Mouse (Mus musculus) lung, postnatal 10 days (tissue): ENCODE results near the gene Prr11.
A peak's percentile ranks its signal among the peaks of the same experiment; 100 is the strongest.
"Not testable (repeated sequence)": the region's sequence is repeated elsewhere in the genome, so short reads cannot be mapped to it uniquely, and the experiment has no call there.

Source experiments
- DNase-seq: peaks from one replicate; pipeline ENCODE4 v3.0.0; 2021

Gene Prr11

DNA sequence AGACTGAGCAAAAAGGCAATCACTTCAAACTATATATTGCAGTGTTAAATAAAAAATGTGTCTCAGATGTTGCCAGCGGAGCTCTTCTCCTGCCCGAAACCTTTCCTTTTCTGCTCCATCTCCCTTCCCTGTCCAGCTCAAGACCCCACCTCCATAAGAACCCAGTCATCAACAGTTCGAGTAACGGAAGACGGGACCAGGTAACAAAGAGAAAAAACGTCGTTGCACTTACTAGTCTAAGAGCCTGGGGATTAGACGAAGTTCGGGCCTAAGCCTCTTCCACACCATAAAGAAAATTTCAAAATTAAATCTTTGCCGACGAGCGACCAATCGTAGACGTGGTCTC lies at the start of gene Prr11:
Gene Prr11 (minus strand): TSS at position 300 of the 346 bp plus-strand sequence.
- no peak for DNase-seq

DNA sequence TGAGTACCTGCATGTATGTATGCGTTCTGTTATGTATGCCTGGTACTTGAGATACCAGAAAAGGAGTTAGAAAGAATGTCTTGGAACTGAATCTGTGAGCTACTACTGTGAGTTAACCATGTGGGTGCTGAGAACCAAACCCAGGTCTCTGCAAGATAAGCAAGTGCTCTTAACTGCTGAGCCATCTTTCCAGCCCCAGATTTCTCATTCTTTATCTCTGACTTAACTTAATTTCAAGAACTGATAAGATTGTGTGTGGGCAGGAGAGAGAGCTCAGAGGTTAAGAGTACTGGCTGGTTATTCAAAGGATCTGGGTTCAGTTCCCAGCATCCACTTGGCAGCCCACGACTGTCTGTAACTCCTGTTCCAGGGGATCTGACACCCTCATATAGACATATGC lies 49.5 kb upstream of the Prr11 start:
- DNase-seq: no peak

DNA sequence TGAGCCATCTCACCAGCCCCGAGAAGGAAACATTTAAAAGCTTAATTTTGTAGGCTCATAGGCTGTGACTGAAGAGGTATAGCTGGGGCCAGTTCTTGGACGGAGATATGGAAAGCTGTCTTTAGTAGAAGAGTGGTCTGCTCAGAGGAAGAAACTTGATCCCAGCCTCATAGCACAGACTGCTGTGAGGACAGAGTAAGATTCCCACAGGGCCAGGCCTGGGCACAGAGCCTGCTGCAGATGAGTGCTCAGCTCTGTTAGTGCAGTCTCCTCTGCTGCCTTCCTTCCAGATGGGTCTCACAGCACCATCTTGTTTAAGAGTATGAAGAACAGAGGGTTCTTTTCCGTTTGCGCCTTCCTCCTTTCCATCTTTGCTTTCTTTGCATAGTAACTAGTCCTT lies 27.7 kb upstream of the Prr11 start:
- no peak for DNase-seq

DNA sequence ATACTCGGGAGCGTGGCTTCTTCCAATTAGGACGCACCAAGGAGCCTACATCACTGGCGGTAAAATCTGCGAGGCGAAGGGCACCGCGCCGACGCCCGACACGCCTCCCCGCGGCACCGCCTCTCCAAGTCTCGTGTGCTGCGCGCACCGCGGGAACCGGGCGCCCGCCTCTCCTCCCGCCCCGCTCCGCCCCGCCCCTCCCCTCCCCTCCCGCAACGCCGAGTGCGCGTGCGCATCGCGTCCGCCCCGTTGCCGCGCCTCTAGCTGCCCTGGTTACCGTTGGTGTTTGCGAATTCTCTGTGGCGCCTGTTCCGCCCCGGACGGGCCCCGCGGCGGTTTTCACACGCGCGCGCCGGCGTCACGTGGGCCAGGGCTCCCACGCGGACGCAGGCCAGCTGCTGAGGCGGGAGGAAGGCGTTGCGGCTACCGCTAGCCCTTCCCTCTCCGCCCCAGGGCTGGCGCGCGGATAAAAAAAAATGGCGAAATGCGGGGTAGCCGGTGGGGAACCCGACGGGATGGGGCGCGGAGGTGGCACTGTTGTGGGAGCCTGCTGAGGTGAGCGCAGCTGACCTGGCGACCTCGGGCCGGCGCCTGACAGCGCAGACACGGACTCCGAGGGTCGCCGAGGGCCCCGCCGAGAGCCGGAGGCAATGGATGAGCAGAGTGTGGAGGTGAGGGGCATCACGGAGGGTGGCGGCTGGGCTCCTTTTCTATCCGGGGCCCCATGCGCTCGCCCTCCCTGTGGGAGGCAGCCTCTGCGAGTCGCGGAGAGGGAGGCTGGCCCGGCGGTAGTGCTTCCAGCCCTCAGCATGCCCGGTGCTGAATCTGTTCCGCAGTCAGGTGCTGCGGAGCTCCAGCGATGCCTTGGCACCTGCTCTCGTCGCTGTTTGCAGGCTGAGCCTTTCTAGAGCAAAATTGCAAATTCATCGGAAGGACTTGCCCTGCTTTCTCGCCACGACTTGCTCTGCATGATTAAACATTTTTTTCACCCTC lies 18.6 kb upstream of the Prr11 start, which contains the start of gene Trim37:
Gene Trim37 (plus strand): TSS at position 254 of the 993 bp plus-strand sequence.
- peak; percentile 89 for DNase-seq

DNA sequence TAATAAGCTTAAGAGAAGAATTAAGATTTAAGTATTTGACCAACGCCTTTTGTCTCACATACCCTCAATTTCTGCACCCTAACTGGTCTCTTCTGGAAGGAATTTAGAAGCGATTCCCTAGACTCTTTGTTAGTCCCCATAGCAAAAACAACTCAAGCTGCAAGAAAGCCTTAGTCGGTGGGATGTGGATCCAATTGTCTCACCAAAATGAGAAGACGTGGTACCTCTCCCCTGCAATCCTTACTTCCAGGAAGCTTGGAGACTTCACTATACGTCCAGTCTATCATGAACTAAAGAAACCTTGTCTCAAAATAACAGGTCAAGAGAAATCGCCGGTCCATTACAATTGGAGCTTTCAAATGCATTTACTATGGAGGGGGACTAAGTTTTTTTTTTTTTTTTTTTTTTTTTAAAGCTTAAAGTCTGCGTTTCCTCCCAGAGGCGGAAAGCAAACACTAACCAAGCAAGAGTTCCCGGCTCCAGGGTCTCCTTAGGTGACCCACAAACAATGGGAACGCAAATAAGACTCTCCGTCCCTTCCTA lies 17.8 kb upstream of the Prr11 start:
- DNase-seq: peak; percentile 2

DNA sequence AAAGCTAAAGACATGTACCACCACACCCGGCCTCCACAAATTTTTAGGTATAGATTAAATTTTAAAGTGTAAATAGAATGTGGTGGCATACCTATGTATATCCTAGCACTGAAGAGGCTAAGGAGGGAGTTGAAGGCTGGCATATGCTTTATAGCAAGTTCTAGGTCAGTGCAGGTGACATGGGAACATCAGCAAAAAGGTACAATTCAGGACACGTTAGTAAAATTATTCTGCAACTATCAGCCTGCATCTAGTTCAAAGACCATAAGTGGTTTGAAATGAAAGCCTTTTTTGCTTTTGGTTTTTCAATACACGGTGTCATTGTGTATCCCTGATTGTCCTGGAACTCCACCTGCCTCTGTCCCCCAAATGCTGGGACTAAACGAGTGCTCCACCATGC lies 17.1 kb upstream of the Prr11 start:
- DNase-seq: no peak

DNA sequence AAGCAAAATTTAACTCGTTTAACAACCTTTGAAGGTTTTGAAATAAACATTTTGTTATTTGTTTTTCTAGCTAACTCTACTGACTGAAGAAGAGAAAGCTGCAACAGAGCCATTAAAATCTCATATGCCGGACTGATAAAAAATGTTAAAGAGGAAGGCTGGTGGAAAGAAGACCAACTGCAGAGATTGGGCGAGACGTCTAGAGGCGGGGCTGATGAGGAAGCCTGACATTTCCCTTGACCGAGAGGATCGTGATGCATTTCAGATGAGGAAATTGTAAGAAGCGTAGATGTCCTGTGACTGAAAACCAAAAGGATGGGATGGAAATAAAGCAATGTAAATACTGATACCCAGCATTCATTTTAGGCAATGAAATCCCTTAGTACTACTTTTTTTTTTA lies 13.4 kb upstream of the Prr11 start:
- DNase-seq: no peak

DNA sequence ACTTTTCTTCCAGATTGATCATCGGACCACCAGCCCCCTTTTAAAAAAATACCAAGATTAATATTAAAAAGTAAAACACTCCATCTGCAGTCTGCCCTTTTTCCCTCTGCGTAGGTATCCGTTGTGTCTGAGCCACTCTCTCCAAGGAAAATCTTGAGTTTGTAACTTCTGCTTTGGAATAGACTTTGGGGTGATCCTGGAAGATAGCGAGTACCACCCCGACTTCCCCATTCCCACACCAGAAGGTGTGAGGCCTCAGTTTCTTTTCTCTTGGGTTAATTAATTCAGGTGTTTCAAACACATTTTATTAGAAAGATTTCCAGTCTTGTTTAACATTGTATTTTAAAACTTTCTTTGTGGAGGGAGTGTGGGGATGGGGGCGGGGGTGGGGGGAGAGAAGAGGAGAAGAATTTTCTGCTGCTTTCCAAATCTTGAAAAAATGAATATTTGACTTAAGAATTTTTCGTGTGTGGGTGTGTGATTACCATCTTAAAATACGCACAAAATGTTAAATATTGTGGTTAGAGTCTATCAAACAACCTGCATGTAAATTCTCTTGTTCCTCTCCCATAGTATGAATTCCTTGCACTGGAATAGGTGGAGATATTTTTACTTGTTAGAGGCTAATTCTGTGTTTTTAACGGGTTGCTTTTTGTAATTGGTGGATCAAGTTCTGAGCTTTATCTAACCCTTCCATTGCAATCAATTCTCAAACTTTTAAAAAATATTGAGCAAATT lies 1.8 kb upstream of the Prr11 start:
- DNase-seq: no peak

DNA sequence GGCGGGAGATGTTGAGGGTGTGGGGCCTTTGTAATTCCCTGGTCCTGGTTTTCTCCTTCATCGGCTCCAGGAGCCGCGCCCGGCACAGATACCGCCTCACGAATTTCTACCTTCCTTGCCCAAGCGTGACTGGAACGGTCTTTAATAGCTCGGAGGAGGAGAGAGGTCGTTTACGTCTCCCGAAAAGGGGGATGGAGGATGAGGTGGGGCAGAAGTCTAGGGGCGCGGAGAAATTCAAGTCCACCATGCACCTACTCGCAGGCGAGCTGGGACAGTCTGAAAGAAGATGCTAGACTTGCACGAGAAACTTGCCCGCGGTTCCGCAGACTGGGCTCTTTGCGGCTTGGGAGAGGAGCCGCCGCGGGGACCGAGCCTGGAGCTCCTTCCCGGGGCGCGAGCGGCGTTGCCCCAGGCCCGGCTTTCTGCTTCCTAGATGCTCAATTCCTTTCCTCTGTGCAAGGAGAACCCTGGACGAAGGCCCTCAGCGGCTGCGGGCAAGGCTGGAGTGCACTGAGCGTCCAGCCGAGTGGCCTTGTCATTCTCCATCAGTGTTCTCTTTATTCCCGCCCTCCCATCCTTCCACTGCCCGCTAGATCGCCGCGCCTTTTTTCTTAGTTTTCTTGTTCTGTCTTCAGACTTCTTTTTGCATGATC lies 1.1 kb upstream of the Prr11 start:
- peak; percentile 16 for DNase-seq

DNA sequence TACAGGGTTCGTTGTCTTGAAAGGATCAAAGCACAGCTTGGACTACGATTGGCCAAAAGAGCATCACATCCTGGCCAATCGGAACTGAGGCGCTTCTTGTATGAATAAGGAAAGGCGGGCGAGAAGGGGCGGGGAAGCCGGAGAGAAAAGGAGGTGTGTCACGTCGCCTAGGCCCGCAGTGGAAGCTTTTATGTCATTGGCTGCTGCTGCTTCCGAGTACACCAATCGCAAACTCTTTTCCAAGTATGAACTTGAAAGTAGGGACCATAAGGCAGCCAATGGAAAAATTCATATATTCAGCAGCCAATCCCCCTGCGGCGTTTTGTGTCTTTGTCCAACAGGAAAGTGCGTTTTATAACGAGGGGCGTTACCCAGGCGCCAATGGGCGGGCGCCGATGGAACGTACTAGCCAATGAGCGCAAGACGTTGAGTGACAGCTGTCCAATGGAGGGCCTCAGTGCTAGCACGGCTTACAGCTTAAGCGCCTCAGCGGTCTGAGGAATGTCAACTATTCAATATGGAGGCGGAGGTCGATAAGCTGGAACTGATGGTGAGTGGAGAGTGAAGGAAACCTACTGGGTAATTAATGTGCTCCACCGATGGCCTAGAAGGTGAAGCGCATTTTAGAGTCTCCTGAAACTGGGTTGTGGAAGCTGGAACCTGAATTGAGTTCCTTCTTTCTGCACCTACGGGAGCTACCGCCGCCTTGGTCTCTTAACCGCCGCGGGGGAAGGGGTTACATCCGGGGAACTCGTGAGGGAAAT lies 429 bp upstream of the Prr11 start, which contains the start of gene Ska2:
Gene Ska2 (plus strand): TSS at position 480 of the 764 bp plus-strand sequence.
- peak; percentile 99 for DNase-seq

DNA sequence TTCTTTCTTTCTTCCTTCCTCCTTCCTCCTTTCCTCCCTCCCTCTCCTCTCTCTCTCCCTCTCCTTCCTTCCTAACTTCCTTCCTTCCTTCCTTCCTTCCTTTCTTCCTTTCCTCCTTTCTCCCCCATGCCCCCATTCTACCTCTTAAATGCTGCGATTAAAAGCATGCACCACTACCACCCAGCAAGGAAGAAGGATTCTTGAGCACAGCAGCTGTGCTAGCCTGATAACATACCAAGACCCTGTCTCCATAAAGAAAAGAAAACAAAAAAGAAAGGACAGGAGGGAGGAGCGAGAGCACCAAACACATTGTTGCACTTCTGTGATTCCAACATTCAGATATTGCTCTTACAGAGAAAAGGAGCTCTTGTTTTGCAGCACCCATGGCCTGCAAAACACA lies 21.4 kb downstream of the Prr11 start:
- no peak for DNase-seq

DNA sequence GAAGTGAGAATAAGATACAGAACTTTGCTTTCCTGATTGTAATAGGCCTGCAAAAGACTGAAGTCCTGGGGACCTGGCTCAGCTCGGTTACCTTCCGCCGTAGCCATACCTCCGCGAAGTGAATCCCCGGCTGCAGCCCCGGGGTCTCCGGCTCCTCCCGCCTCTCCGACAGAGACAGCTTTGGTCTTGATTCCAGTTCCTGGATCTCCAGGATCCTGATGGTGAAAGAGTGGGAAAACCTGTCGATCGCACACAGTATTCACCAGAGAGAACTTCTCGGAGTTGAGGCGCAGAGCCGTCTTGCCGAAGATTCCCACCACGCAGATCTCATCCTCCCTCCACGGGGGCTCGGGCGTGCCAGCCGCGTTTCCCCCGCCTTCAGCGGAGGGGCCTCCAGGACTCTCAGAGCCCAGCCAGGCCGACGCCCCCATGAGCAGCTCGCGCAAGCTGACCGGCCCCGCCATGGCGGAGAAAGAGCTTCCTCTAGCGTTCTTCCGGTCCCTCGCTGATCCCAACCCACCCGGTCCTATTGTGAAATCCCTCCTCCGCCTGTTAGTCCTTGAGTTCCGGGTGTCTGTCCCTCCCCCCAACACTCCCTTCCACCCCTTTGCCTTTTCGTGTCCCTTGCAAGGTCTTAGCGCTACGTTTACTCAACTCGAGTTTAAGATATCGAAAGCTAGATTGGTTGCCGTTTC lies 22.1 kb downstream of the Prr11 start, which contains the start of gene Smg8:
Gene Smg8 (minus strand): TSS at position 485 of the 695 bp plus-strand sequence.
- peak; percentile 92 for DNase-seq

DNA sequence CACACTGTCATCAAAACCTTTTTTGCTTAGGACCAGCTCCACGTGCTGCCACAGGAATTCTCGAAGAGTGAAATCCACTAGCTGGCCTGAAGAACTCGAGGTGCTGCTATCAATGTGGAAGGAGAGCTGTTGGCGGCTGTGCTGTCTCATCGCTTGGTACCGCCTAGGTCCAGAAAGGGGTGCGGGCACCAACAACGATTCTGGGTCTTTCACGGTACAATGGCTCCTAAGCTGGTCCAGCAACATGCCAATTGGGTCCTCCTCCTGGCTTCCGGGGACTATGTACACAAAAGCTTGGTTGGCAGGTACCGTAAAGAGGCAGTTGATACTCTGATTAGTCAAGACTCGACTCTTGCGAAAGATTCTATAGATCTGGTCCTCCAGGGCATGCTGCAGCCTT lies 23.0 kb downstream of the Prr11 start:
- DNase-seq: no peak

DNA sequence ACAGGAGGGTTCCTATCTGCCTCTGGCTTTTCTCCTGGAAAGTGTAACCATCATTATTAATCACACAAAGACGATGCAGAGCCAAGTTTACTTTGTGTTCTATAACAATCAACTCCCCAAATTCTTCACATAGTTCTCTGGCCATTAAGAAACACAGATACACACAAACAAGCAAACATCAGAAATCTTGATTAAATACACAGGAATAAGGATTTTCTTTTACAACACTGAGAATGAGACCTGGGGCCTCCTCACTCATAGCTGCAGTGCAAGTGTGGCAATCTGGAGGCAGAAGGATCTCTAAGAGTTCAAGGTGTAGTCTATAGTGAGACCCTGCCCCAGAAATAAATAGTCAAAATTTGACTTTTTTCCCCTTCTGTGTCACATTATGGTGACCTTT lies 24.8 kb downstream of the Prr11 start:
- no peak for DNase-seq

DNA sequence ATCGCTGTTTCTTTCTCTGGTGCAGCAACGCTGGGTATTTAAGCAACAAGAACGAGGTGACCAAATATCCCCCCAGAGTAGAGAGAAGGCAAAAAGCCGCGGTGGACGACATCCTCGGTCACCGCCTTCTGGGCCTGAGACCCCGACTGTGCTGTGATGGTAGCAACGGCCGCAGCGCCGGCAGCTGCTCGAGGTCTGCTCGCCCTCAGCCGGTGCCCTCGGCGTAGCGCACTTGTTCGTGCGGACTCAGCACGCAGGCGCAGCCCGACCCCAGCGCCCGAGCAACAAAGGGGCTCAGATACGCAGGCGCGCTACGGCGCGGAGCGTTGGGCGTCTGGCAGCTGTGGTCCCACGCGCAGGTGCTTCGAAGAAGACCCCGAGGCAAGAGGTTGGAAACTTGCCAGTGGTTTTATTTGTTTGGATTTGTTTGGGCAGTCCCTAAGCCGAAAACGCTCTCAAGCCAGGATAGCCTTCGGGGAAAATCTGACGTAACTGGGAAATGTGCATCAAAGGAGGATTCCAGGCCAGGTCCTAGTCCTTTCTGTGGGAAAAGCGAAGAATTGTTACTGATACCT lies 34.6 kb downstream of the Prr11 start, which contains the start of gene Gdpd1:
Gene Gdpd1 (minus strand): TSS at position 197 of the 575 bp plus-strand sequence.
- DNase-seq: peak; percentile 90

DNA sequence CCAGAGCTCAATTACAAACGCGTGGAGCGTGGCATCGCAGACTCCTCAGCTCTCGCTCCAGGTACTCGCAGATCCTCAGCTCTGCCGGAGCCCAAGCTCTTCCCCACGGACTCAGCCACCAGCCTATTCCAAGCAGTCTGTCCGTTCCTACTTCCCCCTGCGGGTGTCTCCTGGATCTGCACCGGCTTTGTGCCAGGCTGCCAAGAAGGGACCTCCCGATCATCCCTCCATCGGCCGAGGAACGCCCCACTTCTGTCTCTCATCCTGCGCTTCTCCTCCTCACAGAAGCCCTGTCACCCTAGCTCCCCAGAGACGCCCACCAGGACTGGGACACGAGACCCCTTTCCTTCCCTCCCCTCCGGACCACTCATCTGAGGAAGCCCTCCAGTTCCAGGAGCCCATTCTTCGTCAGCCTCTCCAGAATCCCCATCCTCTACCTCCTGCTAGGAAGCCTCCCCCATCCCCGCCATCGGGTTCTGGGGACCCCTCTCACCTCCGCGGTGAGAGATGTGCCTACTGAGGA lies 35.1 kb downstream of the Prr11 start:
- DNase-seq: peak; percentile 84

DNA sequence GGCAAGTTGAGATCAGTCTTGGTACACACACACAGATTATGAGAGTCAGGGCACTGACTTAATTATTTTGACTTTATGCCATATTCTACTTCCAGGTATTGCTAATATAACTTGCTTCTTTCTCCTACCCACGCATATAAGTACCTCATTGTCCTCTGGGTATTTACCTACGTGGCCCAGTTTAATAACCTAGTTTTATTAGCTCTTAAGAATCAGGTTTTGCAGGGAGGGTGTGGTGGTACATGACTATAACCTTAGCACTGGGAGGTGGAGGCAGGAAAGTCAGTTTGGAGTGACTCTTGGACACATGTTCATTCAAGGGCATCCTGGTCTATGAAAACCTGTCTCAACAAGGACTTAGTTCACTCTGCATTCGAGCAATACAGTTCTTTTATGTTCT lies 46.4 kb downstream of the Prr11 start:
- DNase-seq: no peak

DNA sequence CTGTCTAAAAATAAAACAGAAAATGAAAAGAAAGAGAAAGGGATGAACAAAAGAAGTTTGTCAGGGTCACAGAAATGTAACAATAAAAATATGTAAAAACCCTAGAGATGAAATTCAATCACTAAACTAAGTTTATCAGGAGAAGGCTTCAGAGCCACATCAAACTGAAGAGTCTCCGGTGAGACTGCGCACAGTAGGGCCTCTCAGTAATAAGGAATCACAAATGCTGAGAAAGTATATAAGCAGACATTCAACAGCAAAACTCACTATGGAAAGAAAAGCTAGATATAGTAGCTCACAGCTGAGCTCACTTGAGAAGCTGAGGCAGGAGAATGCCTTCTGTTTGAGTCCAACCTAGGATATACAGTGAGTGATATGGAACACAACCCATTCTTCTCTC lies 48.1 kb downstream of the Prr11 start:
- no peak for DNase-seq

DNA sequence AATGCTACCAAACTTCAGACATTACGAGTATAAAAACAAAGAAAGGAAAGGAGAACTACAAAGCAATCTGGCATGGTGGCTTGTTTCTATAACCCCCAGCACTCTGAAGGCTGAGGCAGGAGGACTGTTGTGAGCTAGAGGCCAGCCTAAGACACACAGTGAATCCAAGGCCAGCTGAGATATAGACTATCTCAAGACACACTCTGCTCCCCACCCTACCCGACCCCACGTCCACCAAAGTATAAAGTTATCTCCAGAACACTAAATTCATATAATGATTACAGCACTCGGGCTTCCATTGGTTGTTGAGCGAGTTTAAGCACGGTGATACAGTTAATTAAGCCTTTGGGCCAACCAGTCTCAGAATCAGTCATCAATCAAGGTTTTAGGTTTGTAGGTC lies 52.2 kb downstream of the Prr11 start:
- no peak for DNase-seq

DNA sequence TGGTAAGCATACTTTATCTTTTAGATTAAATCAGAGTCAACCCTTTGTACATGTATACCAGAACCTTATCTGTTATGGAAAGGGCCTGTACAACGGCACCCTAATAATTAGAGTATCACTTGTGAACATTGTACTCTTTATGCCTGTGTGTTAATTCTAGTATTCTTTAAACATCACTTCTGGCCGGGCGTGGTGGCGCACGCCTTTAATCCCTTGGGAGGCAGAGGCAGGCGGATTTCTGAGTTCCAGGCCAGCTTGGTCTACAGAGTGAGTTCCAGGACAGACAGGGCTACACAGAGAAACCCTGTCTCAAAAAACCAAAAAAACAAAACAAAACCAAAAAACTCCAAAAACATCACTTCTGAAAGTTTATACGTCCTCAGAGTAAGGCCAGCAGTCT lies 59.6 kb downstream of the Prr11 start:
- DNase-seq: not testable (repeated sequence)

DNA sequence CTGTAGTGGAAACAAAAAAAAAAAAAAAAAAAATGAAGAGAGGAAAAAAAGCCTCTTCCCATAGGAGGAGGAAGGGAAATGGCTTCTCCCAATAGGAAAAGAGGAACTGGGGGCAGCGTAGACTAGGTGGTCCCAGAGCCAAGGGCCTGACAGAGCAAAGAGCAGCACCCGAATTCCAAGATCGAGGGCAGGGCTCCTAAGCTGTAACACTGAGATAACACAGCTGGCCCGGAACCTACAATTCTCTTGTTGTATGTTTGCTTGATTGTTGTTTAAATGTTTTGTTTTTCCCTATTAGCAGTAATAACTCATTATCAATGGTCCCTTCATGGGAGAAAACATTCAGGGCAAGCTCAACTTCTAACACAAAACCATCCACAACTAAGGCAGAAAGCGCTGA lies 61.5 kb downstream of the Prr11 start:
- DNase-seq: no peak
